Mouse (Mus musculus): ENCODE measurements at regions not wholly inside any gene's neighbourhood (a gene's known extent, or its start where the extent isn't known, plus 50 kb on each side); places are given as distances from the start of the nearest gene placed in this dataset.

DNA sequence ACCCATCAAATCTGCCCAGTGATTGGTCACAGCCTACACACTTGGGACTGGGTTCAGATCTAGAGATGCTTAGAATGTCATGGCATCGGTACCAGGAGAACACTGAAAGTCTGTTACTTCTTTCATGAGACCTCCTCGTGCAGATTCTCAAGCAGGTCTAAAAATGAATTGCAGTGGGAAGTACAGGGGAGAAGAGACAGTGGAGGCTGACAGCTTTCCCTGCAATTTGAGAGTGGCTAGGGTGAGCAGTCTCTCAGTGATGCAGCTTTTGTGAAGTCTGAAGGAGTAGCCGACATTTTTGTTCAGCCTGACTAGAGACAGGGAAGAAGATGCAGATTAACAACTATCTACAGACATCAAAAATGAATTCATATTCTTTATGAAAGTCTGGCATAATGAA lies 112.5 kb downstream of the Fam198b start:
- no peak for DNase-seq (ENCODE audit: low spot score)

GRCm38 (mm10) chr3:80002335-80002734 lies 118.0 kb downstream of the Fam198b start:
- DNase-seq (ENCODE audit: low spot score): no peak

DNA sequence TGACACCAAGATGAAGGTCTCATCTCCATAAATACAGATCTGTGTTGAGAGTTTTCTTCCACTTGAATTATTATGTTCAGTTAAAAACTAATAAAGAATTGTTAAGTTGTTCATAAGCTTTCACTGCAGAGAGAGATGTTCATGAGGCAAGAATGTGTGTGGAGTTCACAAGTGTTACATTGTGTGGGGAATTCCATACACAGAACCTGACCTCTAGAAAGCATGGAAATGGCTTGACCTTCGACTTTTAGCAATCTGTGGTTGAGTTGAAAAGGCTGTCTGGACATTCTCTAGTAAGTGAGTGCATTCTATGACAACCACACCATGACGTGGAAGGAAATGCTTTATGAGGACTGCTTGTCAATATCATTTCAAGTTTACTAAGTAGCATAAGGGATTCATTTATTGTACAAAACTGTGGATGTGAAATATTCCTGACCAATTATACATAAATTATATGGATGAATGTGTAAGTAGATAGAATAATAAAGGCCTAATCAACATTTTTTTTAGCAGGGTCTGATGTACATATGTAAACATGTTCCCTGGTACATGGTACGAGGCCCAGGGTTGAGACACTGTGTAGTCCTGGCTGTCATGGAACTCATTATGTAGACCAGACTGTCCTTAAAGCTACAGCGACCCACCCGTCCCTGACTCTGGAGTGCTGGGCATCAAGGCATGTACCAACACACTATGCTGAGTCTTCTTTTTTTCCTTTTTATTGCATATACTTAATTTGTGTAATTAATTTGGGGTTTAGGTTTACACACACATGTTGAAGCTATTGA lies 119.2 kb downstream of the Fam198b start:
- peak; percentile 39 for DNase-seq (ENCODE audit: low spot score)

GRCm38 (mm10) chr3:80004556-80004955 lies 120.2 kb downstream of the Fam198b start:
- no peak for DNase-seq (ENCODE audit: low spot score)

GRCm38 (mm10) chr3:80004966-80005365 lies 120.6 kb downstream of the Fam198b start:
- no peak for DNase-seq (ENCODE audit: low spot score)

DNA sequence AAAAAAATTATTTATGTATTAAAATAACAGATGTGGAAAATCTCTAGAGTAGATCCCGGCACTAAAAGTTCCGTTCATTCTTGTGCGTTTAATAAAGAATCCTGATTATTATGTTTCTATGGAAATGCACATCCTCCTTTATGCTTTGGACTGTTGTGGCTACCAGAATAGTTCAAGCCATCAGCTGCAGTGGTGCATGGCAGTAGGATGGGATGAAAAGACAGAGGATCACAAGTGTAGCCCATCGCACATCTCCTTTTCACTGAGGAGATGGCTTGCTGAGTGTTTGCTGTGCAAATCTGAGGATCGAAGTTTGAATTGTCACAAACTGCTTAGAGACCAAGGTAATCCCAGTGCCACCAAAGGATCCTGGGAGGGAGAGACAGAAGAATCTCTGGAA lies 121.0 kb downstream of the Fam198b start:
- DNase-seq (ENCODE audit: low spot score): no peak

- no peak for DNase-seq (ENCODE audit: low spot score)
Observed at GRCm38 (mm10) chr3:80006263-80006662, 121.9 kb downstream of the Fam198b start.

GRCm38 (mm10) chr3:80007006-80007405 lies 122.7 kb downstream of the Fam198b start:
- no peak for DNase-seq (ENCODE audit: low spot score)

DNA sequence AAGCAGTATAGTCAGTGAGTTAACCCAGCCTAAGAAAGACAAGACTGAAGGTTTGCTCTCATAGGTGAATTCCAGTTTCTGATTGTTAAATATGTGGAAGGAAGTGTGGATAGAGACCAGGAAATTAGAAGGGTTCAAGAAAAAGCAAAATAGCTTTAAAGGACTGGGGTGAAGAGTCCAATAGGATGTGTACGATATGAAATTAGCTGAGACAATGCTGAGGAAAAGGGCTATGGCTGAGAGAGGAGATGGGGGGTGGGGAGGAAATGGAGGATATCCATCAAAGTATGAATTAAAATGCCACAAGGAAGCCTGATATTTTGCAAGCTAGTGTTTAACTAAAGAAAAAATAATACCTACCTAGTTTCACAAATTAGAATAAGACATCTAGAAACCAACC lies 124.9 kb downstream of the Fam198b start:
- DNase-seq (ENCODE audit: low spot score): no peak

- no peak for DNase-seq (ENCODE audit: low spot score)
Observed at GRCm38 (mm10) chr3:80025795-80026194, 141.5 kb downstream of the Fam198b start.

DNA sequence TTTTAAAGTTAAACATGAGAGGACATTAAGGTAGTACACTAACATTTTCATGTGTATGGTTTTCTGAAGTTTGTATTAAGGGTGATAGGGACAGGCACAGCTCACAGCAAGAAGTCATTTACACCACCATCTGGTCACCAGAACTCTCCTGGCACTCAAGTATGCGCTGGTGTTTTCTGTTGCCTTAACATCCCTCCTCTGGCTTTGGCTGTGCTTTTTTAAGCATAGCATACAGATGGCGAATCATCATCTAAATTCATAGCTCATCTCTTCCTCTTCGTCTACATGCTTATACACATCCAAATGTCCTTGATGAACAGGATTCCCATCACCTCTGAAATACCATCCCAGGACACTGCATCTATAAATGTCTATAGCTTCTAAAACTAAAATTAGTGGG lies 148.7 kb downstream of the Fam198b start:
- no peak for DNase-seq (ENCODE audit: low spot score)

DNA sequence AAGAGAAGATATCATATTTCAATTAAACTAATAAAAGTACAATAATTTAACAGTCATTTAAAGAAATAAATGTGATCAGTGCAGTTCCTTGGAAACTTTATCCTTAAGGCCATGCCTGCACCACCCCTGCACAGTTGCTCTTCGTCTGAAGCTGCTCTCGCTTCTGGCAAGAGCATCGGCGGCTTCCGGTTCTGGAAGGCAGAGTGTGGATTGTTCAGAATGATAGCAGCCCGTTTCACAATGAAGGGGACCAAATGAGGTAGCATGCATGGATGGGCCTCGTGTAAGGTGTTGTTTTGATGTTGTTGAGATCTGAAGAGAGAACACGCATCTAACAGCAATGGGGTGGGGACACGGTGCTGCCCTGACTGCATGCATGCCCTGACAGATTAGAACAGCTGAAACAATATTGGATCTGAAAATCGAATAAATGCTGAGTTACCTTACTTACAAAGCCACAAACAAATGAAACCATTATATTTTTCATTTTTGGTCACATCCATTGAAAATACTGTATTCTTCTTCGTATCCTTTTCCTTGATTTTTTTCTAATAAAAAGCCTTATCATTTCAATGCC lies 154.3 kb downstream of the Fam198b start:
- no peak for DNase-seq (ENCODE audit: low spot score)

GRCm38 (mm10) chr3:80042756-80043484 lies 158.6 kb downstream of the Fam198b start:
- no peak for DNase-seq (ENCODE audit: low spot score)

GRCm38 (mm10) chr3:80049495-80050225 lies 165.3 kb downstream of the Fam198b start:
- DNase-seq (ENCODE audit: low spot score): no peak

DNA sequence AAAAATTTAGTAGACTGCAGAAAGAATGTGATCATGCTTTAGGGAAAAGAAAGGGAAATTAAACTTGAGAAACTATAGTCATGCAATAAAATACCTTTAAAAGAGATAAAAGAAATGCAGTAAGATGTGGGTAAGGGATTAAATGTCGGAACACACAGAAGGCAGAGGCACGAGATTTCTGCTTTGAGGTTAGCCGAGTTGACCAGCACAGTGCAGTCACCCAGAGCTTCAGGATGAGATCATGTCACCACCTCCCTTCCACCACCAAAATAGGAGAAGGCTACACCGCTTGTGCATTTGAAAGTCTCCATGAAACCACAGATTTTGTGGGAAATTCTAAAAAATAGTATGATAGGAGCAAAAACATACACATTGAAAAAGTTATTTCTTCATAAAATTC lies 166.6 kb downstream of the Fam198b start:
- no peak for DNase-seq (ENCODE audit: low spot score)

DNA sequence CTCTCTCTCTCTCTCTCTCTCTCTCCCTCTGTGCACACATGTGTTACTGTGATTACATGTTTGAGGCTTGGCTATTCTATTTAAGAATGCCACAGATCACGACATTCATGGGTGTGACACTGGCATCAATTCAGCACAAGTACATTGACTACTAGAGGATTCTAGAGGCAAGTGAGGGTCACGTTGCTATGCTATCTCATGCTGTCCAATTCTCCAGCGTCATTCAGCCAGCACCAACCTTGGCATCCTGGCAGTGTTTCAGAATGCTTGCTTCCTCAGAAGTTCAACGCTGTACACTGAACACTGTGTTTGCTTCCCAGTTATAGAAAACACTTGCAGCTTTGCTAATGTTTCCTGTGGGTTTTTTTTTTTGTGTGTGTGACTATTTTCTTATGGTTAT lies 167.6 kb downstream of the Fam198b start:
- no peak for DNase-seq (ENCODE audit: low spot score)

DNA sequence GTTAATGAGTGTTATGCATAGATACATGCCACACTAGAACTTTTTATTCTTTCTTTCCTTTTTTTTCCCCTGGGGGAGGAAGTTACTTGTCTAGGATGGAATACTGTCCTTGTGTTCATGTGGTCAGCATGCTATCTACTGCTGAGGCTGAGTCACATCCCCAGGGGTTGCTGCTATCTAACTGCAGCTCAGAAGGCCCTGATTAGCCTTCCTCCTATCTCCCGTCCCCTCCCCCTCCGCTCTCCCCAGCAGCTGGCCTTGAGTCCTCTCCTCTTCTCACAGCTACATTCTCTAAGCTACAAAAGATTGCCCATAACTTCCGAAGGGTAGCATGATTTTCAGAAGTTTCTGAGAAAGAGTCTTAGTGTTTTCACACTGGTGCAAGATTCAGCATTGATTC lies 168.5 kb downstream of the Fam198b start:
- DNase-seq (ENCODE audit: low spot score): peak; percentile 17

GRCm38 (mm10) chr3:80053435-80053834 lies 169.1 kb downstream of the Fam198b start:
- no peak for DNase-seq (ENCODE audit: low spot score)

DNA sequence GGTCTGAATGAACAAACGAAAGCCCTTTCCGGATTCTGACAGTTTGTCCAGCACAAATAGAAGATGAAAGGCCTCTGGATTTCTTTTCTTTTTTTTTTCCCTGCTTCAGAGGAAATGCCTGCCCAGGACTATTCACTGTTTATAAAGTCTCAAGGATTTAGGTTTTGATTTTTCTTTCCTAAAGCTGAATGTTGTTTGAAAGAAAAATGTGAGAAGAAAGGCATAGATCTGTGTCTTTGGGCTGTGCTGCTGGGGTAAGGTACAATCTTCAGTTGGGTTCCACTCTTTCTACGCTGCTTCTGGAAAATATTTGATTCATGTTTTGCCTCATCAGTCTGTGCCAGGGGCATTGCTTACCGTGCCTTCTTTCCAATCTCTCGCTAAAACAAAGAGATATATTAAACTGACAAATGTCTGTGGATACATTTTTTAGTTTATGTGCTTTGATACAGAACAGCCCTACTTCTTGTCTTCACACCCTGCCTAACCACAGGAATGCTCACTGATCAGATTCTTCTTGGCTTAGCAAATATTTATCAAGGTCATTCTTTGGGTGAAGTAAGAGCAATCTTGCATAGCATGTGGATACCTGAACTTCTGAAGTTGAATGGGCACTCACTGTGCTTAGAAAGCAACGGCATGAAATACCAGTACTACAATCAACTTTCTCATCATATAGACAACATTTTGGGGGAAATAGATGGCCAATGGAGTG lies 172.5 kb downstream of the Fam198b start:
- no peak for DNase-seq (ENCODE audit: low spot score)

- DNase-seq (ENCODE audit: low spot score): no peak
Observed at GRCm38 (mm10) chr3:80058722-80059121, 174.4 kb downstream of the Fam198b start.

- DNase-seq (ENCODE audit: low spot score): no peak
Observed at GRCm38 (mm10) chr3:80070726-80071125, 186.4 kb downstream of the Fam198b start.
